Mouse (Mus musculus): ENCODE results near the gene Csk. TPM values are rescaled to one million over a fixed set of nuclear protein-coding genes. Genes with fewer than 3 reads are reported as not detected.
A peak's percentile ranks its signal among the peaks of the same experiment; 100 is the strongest.

The Csk gene
- 10 to 100 TPM; 61.5 to 63.7 TPM for total RNA-seq (2021)
- long read RNA-seq, experiment 1, transcript Csk-201 (13 exons, 2,749 nt) = major isoform, 27 of 54 reads
- long read RNA-seq, experiment 1, partial matches to known transcripts = 13 of 54 reads
- long read RNA-seq, experiment 1, other reads (novel, unspliced or antisense) = 13 of 54 reads
- long read RNA-seq, experiment 2, transcript Csk-201 (13 exons, 2,749 nt) = major isoform, 12 of 27 reads
- long read RNA-seq, experiment 2, partial matches to known transcripts = 7 of 27 reads
- long read RNA-seq, experiment 2, other reads (novel, unspliced or antisense) = 8 of 27 reads

- no peak for DNase-seq
These were observed at the start of gene Csk for GRCm38 (mm10) chr9:57653283-57653682. Gene Csk (minus strand): TSS chr9:57653631.

DNA sequence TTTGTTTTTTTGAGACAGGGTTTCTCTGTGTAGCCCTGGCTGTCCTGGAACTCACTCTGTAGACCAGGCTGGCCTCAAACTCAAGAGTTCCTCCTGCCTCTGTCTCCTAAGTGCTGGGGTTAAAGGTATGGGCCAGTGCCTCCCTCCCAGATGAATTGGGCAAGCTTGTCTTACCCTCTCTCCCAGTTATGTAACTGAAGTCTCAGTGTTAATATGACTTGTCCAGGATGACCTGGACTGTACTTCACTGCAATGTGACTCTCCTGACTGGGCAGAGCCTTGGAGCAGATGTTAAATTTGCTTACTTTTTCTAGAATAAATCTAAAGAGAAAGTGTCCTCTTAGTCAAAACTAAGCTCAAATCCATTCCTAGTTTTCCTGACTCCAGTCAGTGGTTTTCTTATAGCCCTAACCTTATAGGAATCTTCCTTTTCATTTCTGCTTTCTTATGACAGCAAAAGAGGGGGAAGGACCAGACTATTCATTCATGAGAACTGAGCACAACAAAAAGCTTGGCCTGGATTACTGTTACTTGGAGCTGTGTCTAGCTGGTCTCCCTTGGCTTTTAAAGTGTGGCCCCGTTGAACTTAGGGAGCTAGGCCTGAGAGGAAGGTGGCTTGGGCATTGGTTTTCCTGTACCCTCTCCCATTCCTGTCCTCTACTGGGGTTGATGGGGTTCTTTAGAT is 45.2 kb upstream of the Csk start:
- DNase-seq = no peak

DNA sequence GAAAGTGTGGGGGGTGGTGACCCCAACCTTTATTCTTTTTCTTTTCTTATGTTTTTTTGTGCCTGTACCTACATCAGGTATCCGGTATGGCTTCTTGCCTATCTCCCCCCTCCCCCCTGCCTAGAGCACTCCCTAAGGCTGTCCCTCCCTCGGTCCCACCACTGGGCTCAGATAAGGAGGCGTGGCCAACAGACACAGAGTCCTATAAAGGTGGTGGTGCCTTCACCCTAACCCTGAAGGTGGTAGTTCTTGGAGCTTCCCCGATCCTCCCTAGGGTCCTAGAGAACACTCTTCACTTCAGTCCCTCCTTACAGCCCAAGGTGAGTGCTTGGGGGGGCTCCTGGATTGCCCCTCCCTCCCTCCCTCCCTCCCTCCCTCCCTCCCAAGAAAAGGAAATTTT is 43.9 kb upstream of the Csk start:
- DNase-seq = no peak

DNA sequence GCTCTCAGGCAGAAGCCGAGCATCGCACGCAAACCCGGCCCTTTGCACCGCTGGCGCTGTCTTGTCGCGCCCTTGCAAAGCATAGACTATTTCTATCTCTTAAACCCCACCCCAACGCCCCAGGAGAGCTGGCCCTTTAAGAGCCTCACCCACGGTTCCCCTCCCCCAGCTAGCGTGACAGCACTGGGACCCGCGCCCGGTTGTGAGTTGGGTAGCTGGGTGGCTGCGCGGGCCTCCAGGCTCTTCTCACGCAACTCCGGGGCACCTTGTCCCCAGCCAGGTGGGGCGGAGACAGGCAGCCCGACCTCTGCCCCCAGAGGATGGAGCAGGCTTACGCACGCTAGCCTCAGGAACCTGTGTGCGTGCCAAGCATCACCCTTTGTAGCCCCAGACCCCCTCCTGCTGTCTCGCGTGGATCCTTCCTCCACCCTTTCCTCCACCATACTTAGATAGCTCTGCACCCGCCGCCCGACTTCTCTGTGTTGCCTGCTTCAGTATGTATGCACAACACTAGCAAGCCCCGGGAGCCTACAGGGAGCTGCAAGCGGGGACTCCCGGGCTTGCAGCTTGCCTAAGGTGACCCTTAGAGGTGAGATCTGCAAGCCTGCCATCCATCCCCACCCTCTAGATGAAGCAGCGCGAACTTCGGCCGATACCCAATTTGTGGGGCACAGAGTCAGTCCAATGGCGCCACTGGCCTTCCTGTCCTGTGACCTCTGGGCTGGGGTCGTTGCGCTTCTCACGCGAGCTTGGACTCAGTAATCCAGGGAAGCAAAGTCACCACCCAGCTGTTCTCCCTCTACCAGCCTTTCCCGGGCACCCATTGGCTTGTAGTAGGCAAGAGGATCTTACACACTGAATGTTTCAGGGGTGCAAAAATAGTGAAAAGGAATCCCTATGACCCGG is 43.2 kb upstream of the Csk start:
- peak; percentile 42 for DNase-seq

DNA sequence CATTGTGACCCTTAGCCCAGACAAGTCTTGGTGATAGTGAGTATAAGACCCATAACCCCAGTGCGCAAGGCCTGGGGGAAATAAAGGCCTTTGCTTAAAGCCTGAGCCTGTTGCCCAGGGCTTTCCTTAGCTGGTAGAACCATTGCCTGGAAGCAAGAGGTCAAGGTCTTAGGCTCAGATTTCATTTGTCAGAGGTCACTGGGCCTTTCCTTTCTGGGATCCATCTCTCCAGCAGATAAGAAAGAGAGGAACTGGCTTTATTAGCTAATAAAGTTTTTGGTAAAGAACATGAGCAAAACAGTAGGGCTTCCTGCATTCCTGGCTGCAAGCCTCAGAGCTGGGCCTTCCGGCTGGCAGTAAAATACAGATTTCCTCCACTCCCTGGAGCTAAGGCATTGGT is 40.7 kb upstream of the Csk start:
- no peak for DNase-seq

- no peak for DNase-seq
These were observed 35.2 kb upstream of the Csk start for GRCm38 (mm10) chr9:57688606-57689005.

- DNase-seq = no peak
These were observed 34.7 kb upstream of the Csk start for GRCm38 (mm10) chr9:57688158-57688557.

- no peak for DNase-seq
These were observed 34.3 kb upstream of the Csk start, which contains the start of gene Cyp1a1 for GRCm38 (mm10) chr9:57687751-57688150. Gene Cyp1a1 (plus strand): TSS chr9:57687928.

DNA sequence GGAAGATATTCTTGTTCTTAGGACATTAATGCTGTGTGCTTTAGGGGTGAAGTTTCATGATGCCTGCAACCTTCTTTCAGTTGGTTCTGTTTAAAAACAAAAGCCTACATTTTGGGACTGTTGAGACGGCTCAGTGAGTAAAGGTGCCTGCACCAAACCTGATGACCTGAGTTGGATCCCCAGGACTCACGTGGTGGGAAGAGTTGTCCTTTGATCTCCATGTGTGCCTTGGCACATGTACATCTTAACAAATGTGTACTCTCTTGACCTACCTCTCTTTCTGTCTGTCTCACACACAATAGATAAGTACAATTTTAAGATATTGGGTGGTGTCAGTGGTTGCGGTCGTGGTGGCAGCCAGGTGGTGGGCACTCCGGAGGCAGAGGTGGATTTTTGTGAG is 32.6 kb upstream of the Csk start:
- no peak for DNase-seq

GRCm38 (mm10) chr9:57683520-57683919 is 30.1 kb upstream of the Csk start, which contains the start of gene Cyp1a2:
Gene Cyp1a2 (minus strand): TSS chr9:57683703.
- DNase-seq = no peak

GRCm38 (mm10) chr9:57681411-57681810 is 28.0 kb upstream of the Csk start:
- DNase-seq = no peak

- DNase-seq = no peak
These were observed 18.1 kb upstream of the Csk start for GRCm38 (mm10) chr9:57671500-57671899.

GRCm38 (mm10) chr9:57671037-57671436 is 17.6 kb upstream of the Csk start:
- no peak for DNase-seq

DNA sequence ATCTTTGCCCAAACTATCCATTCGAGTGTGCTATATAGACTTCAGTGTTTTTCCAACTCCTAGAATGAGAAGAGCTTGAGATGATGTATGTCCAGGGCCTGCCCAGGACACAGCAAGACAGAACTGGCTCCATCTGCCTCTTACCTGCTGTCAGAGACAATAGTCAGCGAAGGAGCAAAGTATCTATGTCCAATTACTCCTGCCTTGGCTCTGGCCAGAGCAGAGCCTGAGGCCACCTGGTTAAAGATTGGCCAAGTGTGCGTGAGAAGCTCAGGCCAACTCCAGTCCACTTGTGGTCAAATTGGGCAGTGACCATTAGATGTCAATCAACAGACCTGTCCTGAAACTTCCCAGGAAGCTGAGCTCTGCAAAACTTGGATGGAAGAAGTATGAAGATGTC is 16.1 kb upstream of the Csk start:
- DNase-seq = no peak

DNA sequence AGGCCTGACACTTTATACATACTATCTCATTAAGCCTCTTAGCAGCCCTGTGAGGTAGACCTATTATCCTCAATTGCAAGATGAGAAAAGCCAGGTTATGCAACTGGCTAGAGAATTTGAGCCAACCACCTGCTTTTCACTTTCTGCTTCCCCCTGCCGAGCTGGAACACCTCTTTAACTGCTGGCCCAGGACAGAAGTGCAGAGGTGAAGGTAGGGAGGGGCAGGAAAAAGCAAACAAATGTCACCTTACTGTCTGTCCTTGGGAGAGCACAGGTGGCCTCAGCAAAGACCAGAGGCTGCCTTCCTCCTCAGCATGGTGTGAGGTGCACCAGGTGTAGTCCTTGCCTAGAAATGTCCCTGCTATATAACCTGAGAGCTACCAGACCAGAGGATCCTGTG is 14.8 kb upstream of the Csk start:
- DNase-seq = no peak

- DNase-seq = no peak
These were observed 14.4 kb upstream of the Csk start for GRCm38 (mm10) chr9:57667817-57668216.

GRCm38 (mm10) chr9:57667136-57667535 is 13.7 kb upstream of the Csk start:
- no peak for DNase-seq

DNA sequence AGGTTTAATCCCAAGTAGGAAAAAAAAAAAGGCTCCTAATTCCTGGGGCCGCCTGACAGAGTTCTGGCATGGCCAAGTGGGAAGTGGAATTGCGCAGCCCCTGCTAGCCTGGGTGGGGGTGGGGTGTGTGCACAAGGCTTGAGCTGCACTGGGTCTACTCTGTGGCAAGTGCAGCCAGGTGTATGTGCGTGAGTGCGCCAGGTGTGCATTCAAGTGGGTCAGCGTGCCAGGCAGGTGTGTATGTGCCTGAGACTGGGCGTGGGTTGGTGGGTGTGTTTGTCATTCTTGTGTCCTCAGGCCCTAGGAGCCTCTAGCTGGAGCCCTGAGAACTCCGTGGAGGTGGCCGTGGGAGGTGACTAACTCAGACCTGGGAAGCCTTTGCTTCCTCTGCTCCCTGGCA is 13.1 kb upstream of the Csk start:
- DNase-seq = no peak

GRCm38 (mm10) chr9:57664616-57665015 is 11.2 kb upstream of the Csk start:
- DNase-seq = no peak

- DNase-seq = no peak
These were observed 8.1 kb upstream of the Csk start for GRCm38 (mm10) chr9:57661552-57661951.

DNA sequence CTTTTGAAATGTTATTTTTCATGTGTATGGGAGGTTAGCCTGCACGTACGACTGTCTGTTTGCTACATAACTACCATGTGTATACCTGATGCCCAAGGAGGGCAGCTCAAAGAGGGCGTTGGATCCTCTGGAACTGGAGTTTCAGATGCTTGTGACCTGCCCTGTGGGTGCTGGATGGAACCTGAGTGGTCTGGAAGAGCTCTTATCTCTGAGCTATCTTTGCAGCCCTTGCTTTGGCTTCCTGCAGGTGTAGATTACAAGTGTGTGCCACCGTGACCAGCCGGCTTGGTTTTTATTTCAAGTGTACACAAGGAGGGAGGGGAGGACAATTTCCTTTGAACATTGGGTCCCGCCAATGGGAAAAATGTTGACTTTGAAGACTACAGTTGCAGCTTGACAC is 7.1 kb upstream of the Csk start:
- no peak for DNase-seq

DNA sequence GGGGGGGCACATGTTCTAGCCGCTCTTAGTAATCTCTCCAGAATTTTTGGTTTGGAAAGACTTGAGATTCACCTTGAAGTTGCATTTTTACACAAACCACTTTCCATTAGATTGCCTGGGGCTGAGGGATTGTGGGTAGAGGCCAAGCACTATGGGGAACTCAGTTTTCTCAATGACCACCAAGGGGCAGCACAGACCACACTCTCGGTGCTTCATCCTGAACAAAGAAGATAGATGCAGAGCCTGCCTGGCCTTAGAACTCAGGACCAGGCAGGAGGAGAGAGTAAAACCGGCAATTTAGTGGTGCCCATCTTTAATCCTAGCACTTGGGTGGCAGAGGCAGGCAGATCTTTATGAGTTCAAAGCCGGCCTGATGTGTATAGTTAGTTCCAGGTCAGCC is 6.3 kb upstream of the Csk start:
- DNase-seq = peak; percentile 84

GRCm38 (mm10) chr9:57658970-57659369 is 5.5 kb upstream of the Csk start:
- DNase-seq = no peak

Data from adrenal gland, postnatal 10 days (tissue).